Mouse (Mus musculus): ENCODE measurements around the gene Mid1. TPM values are rescaled to one million over a fixed set of nuclear protein-coding genes. Genes with fewer than 3 reads are reported as not detected.
"Not testable (repeated sequence)": the region's sequence is repeated elsewhere in the genome, so short reads cannot be mapped to it uniquely, and the experiment has no call there.

Gene Mid1
- polyA plus RNA-seq, 1 experiment from 2014 or later, result 1.2 TPM

DNA sequence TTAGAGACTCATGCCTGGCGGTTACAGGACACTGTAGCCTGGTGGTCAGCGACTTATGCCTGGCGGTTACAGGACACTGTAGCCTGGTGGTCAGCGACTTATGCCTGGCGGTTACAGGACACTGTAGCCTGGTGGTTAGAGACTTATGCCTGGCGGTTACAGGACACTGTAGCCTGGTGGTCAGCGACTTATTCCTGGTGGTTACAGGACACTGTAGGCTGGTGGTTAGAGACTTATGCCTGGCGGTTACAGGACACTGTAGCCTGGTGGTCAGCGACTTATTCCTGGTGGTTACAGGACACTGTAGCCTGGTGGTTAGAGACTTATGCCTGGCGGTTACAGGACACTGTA, 326.5 kb downstream of the Mid1 start:
- WGBS (ENCODE audit: insufficient replicate concordance), result 78% methylated on average over 7 of the region's 10 CpGs
- H3K4me3 ChIP-seq (replicated peaks); H3K4me1 ChIP-seq (replicated peaks); H3K27ac ChIP-seq (replicated peaks); H3K27me3 ChIP-seq; ATAC-seq (ENCODE audit: insufficient read depth); H3K9ac ChIP-seq; H3K4me2 ChIP-seq: not testable (repeated sequence)
- peaks cover 18% of the 10 kb centered on the region for H3K9me3 ChIP-seq (replicated peaks)
- H3K36me3 ChIP-seq (replicated peaks), result peaks cover 24% of the 10 kb centered on the region

DNA sequence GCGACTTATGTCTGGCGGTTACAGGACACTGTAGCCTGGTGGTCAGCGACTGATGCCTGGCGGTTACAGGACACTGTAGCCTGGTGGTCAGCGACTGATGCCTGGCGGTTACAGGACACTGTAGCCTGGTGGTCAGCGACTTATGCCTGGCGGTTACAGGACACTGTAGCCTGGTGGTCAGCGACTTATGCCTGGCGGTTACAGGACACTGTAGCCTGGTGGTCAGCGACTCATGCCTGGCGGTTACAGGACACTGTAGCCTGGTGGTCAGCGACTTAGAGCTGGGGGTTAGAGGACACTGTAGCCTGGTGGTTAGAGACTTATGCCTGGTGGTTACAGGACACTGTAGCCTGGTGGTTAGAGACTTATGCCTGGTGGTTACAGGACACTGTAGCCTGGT, 328.4 kb downstream of the Mid1 start:
- H3K4me2 ChIP-seq; H3K27ac ChIP-seq (replicated peaks); H3K4me3 ChIP-seq (replicated peaks); ATAC-seq (ENCODE audit: insufficient read depth); H3K9ac ChIP-seq; H3K4me1 ChIP-seq (replicated peaks); H3K27me3 ChIP-seq: not testable (repeated sequence)
- peaks cover 18% of the 10 kb centered on the region for H3K9me3 ChIP-seq (replicated peaks)
- WGBS (ENCODE audit: insufficient replicate concordance), result no CpG with 5 or more reads among the region's 13 CpGs
- peaks cover 36% of the 10 kb centered on the region for H3K36me3 ChIP-seq (replicated peaks)

DNA sequence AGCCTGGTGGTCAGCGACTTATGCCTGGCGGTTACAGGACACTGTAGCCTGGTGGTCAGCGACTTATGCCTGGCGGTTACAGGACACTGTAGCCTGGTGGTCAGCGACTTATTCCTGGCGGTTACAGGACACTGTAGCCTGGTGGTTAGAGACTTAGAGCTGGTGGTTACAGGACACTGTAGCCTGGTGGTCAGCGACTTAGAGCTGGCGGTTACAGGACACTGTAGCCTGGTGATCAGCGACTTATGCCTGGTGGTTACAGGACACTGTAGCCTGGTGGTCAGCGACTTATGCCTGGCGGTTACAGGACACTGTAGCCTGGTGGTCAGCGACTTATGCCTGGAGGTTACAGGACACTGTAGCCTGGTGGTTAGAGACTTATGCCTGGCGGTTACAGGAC, 329.0 kb downstream of the Mid1 start:
- H3K4me3 ChIP-seq (replicated peaks); ATAC-seq (ENCODE audit: insufficient read depth): not testable (repeated sequence)
- 82% methylated on average over 5 of the region's 13 CpGs for WGBS (ENCODE audit: insufficient replicate concordance)

DNA sequence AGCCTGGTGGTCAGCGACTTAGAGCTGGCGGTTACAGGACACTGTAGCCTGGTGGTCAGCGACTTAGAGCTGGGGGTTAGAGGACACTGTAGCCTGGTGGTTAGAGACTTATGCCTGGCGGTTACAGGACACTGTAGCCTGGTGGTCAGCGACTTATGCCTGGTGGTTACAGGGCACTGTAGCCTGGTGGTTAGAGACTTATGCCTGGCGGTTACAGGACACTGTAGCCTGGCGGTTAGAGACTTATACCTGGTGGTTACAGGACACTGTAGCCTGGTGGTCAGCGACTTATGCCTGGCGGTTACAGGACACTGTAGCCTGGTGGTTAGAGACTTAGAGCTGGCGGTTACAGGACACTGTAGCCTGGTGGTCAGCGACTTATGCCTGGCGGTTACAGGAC, 330.9 kb downstream of the Mid1 start:
- WGBS (ENCODE audit: insufficient replicate concordance), result 83% methylated on average over 10 of the region's 12 CpGs
- H3K27ac ChIP-seq (replicated peaks); H3K9ac ChIP-seq; H3K4me2 ChIP-seq; H3K4me3 ChIP-seq (replicated peaks); H3K27me3 ChIP-seq; H3K4me1 ChIP-seq (replicated peaks); H3K9me3 ChIP-seq (replicated peaks); ATAC-seq (ENCODE audit: insufficient read depth): not testable (repeated sequence)
- H3K36me3 ChIP-seq (replicated peaks), result peaks cover 49% of the 10 kb centered on the region

More for the DNA sequence above, 329.0 kb downstream of the Mid1 start:
- not testable (repeated sequence) for H3K4me1 ChIP-seq (replicated peaks); H3K9ac ChIP-seq; H3K27me3 ChIP-seq; H3K4me2 ChIP-seq; H3K27ac ChIP-seq (replicated peaks)
- Histone ChIP-seq H3K36me3 (replicated peaks) (peaks cover 42% of the 10 kb centered on the region), H3K9me3 (replicated peaks) (peaks cover 17% of the 10 kb centered on the region)

DNA sequence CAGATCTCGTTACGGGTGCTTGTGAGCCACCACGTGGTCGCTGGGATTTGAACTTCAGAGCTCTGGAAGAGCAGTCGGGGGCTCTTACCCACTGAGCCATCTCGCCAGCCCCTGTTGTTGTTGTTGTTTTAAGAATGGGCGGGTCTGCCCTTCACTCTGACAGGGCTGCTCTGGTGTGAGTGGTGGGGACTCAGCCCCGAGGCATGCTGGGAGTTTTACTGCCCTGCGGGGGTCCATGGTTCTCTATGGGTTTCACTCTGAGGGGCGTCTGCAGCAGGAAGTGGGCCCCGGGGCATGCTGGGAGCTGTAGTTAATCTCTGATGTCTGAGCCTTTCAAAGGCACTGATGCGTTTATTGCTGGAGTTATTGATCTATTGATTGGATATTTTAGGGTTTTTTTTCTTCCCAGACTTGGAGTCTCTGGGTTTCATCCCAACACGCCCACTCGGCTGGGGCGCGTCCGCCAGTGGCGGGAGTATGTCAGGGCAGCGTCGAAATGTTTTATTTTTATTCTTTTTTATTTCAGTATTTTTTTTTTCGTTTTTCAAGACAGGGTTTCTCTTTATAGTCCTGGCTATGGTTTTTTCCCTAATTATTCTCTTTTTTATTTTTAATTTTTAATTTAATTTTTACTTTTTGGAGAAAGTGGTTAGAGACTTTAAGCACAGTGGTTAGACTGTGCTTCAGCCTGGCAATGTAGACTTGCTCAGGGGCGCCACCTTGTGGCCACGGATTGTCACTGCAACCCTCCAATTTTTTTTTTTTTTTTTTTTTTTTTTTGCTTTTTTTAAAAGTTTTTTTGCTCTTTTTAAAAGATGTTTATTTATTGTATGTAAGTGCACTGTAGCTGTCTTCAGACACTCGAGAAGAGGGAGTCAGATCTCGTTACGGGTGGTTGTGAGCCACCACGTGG, 332.6 kb downstream of the Mid1 start:
- WGBS (ENCODE audit: insufficient replicate concordance), result 55% methylated on average over 27 of the region's 27 CpGs
- not testable (repeated sequence) for H3K9ac ChIP-seq; H3K9me3 ChIP-seq (replicated peaks); H3K4me1 ChIP-seq (replicated peaks); H3K4me3 ChIP-seq (replicated peaks); H3K27me3 ChIP-seq; H3K27ac ChIP-seq (replicated peaks)
- Histone ChIP-seq H3K36me3 (replicated peaks) (peaks cover 55% of the 10 kb centered on the region), H3K4me2 (peak overlapping the region; percentile 16)
- ATAC-seq (ENCODE audit: insufficient read depth), result peak; percentile 56

DNA sequence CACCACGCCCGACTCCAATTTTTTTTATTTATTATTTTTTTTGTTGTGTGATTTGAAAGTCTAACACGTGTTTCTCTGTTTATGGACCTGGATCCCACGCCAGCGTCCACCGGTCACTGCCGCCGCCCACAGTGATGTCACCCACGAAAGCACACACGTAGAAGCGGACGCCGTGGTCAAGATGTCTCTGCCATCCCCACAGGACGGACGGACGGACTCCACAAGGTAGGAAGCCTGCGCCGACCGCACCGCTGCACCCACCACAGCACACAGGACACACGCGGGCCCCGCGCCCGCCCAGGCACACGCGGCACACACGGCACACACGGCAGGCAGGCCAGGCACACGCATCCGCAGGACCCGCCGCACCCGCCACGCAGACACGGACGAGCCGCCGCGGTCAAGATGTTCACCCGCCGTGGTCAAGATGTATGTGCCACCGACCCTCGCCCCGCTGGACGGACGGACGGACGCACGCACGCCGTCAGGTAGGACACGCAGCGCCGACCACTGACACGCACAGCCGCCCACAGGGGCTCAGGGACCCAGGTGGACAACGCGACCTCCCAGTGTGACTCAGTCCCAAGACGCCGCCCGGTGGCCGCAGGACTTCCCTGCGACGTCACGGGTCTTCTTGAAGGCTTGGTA, 333.7 kb downstream of the Mid1 start:
- WGBS (ENCODE audit: insufficient replicate concordance), result 78% methylated on average over 66 of the region's 66 CpGs
- not testable (repeated sequence) for H3K4me2 ChIP-seq; H3K27ac ChIP-seq (replicated peaks); H3K27me3 ChIP-seq; H3K4me1 ChIP-seq (replicated peaks); H3K4me3 ChIP-seq (replicated peaks); H3K9ac ChIP-seq; H3K9me3 ChIP-seq (replicated peaks)
- peaks cover 55% of the 10 kb centered on the region for H3K36me3 ChIP-seq (replicated peaks)
- ATAC-seq (ENCODE audit: insufficient read depth), result peak; percentile 64

DNA sequence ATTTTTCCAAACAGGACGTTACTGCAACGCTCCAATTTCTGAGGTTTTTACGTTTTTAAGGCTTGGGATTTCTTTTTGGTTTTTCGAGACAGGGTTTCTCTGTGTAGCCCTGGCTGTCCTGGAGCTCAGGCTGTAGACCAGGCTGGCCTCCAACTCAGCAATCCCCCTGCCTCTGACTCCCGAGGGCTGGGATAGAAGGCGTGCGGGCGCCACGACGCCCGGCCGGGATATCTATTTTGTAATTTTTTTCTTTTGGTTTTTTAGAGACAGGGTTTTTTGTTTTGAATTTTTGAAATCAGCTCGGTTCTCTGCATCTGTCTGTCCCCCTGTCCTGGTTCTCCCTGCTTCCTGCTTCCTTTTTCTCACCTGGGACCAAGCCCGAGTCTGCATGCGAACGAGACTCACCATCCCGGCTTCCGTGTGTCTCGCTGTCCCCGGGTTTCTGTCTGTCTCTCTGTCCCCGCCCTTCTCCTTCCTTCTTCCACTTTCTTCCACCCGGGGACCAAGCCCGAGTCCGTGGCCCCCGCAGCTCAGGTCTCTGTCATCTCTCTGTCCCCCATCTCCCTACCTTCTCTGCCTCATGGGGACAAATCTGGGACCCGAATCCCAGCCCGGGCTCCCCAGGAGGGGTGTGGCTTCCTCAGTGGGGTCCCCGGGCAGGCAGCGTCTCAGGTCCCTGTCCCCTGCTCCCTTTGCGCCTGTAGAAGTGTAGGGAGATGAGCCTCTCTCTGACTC, 334.4 kb downstream of the Mid1 start:
- not testable (repeated sequence) for H3K9ac ChIP-seq; H3K27me3 ChIP-seq; H3K4me1 ChIP-seq (replicated peaks); H3K9me3 ChIP-seq (replicated peaks); H3K4me3 ChIP-seq (replicated peaks); H3K27ac ChIP-seq (replicated peaks); H3K4me2 ChIP-seq
- peak; percentile 37 for ATAC-seq (ENCODE audit: insufficient read depth)
- WGBS (ENCODE audit: insufficient replicate concordance), result 77% methylated on average over 30 of the region's 30 CpGs
- peaks cover 52% of the 10 kb centered on the region for H3K36me3 ChIP-seq (replicated peaks)

DNA sequence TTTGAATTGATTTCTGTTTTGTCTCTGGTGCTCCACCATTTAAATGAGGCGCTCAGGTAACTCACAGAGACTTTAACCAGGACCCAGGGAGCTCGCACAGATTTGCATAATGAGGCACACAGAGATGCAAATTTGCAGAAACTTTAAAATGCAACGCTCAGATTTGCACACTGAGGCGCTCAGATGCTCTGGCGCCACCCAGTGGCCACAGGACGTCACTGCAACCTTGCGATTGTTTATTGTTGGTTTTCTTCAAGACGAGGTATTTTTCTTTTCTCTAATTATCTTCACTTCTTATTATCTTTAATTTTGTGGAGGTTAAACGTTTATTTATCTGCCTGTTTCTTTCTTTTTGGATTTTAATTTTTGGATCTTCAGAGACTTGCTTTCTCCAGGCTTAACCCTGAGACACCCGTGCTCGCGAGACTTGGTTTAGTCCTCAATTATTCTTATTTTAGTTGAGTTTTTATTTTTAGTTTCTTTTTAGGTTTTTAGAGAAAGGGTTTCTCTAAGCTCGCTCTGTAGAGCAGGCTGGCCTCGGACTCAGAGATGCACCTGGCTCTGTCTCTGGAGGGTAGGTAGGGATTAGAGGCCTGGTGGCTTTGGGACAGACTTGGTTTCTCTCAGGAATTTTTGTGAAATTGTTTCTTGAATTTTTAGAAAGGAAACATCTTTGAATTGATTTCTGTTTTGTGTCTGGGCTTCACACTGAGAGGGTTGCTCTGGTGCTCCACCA, 335.1 kb downstream of the Mid1 start:
- H3K4me3 ChIP-seq (replicated peaks); H3K4me1 ChIP-seq (replicated peaks); H3K4me2 ChIP-seq; H3K27ac ChIP-seq (replicated peaks); H3K27me3 ChIP-seq; H3K9me3 ChIP-seq (replicated peaks); H3K9ac ChIP-seq: not testable (repeated sequence)
- WGBS (ENCODE audit: insufficient replicate concordance), result 50% methylated on average over 14 of the region's 14 CpGs
- ATAC-seq (ENCODE audit: insufficient read depth), result 0 out of 2 replicates have a peak, but pooled peaks have one; percentile 2
- peaks cover 52% of the 10 kb centered on the region for H3K36me3 ChIP-seq (replicated peaks)

DNA sequence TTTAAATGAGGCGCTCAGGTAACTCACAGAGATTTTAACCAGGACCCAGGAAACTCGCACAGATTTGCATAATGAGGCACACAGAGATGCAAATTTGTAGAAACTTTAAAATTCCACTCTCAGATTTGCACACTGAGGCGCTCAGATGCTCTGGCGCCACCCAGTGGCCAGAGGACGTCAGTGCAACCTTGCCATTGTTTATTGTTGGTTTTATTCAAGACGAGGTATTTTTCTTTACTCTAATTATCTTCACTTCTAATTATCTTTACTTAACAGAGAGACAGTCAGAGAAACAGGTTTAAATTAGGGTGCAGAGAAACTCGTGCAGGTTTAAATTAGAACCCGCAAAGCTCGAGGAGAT, 335.7 kb downstream of the Mid1 start:
- not testable (repeated sequence) for H3K4me2 ChIP-seq; H3K27ac ChIP-seq (replicated peaks); ATAC-seq (ENCODE audit: insufficient read depth); H3K4me3 ChIP-seq (replicated peaks); H3K9ac ChIP-seq; H3K4me1 ChIP-seq (replicated peaks); H3K27me3 ChIP-seq; H3K9me3 ChIP-seq (replicated peaks)
- peaks cover 52% of the 10 kb centered on the region for H3K36me3 ChIP-seq (replicated peaks)
- WGBS (ENCODE audit: insufficient replicate concordance), result 43% methylated on average over 9 of the region's 9 CpGs

DNA sequence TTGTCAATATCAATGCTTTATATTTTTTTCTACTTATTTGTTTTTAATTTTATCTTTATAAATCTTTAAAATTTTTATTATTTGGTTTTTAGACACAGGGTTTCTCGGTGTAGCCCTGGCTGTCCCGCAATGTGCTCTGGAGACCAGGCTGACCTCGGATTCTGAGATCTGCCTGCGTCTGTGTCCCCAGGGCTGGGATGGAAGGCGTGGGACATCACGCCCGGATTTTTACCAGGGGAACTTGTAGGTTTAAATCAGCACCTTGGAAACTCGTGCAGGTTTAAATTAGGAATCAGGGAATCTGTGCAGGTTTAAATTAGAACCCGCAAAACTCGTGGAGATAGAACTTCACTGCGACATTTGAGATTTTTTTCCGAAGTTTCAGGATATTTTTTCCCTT, 336.2 kb downstream of the Mid1 start:
- H3K9ac ChIP-seq; H3K27ac ChIP-seq (replicated peaks); H3K9me3 ChIP-seq (replicated peaks); H3K4me1 ChIP-seq (replicated peaks); H3K4me2 ChIP-seq; H3K4me3 ChIP-seq (replicated peaks); ATAC-seq (ENCODE audit: insufficient read depth); H3K27me3 ChIP-seq: not testable (repeated sequence)
- peaks cover 50% of the 10 kb centered on the region for H3K36me3 ChIP-seq (replicated peaks)
- 68% methylated on average over 12 of the region's 12 CpGs for WGBS (ENCODE audit: insufficient replicate concordance)

All from liver, embryonic 15.5 days (tissue).